Mouse (Mus musculus) liver, embryonic 11.5 days (tissue): ENCODE results near the gene Lnx2. TPM values are rescaled to one million over a fixed set of nuclear protein-coding genes. Genes with fewer than 3 reads are reported as not detected.

ENCODE experiments used
- ATAC-seq: fragments of 200-750 bp; cut with Nextera tagmentation; replicated peaks from 2 replicates; pipeline ENCODE4 v1.8.0; 2017; ENCODE audit warnings: moderate number of reproducible peaks, mild to moderate bottlenecking, moderate TSS enrichment, moderate library complexity; ENCODE audit not compliant: low FRiP score
- DNase-seq: peaks from one replicate; pipeline ENCODE4 v3.0.0-alpha.2; 2017; ENCODE audit warnings: low spot score
- H3K27ac ChIP-seq: fragments of 300-500 bp; sonication (generic); 2 replicates; pipeline ENCODE4 v1.5.1; 2014; ENCODE audit warnings: mild to moderate bottlenecking, low read depth, low read length, control low read depth
- H3K27me3 ChIP-seq: fragments of 300-500 bp; sonication (generic); replicated peaks from 2 replicates; pipeline ENCODE4 v1.6.1; 2014; ENCODE audit warnings: low read length, mixed read lengths; ENCODE audit not compliant: control insufficient read depth, insufficient read depth
- H3K36me3 ChIP-seq: fragments of 300-500 bp; sonication (generic); 2 replicates; pipeline ENCODE4 v1.6.1; 2014; ENCODE audit warnings: mild to moderate bottlenecking, low read length, moderate library complexity, mixed read lengths; ENCODE audit not compliant: control insufficient read depth, insufficient read depth
- H3K4me1 ChIP-seq: fragments of 300-500 bp; sonication (generic); replicated peaks from 2 replicates; pipeline ENCODE4 v1.6.1; 2014; ENCODE audit warnings: low read length, mixed read lengths; ENCODE audit not compliant: control insufficient read depth, insufficient read depth
- H3K4me2 ChIP-seq: fragments of 300-500 bp; sonication (generic); 2 replicates; pipeline ENCODE4 v1.6.1; 2014; ENCODE audit warnings: mild to moderate bottlenecking, control low read depth, moderate library complexity
- H3K4me3 ChIP-seq: fragments of 300-500 bp; sonication (generic); 2 replicates; pipeline ENCODE4 v1.5.1; 2014; ENCODE audit warnings: low read depth, low read length, control low read depth
- H3K9ac ChIP-seq: fragments of 300-500 bp; sonication (generic); 2 replicates; pipeline ENCODE4 v1.6.1; 2014; ENCODE audit warnings: low read depth, low read length, control low read depth
- H3K9me3 ChIP-seq: fragments of 300-500 bp; sonication (generic); 2 replicates; pipeline ENCODE4 v1.6.1; 2016; ENCODE audit warnings: low read length, inconsistent platforms, mixed read lengths; ENCODE audit not compliant: control insufficient read depth
- WGBS: fragments of 180-500 bp; shearing (Covaris S2); extraction: QIAGEN DNeasy Blood & Tissue Kit; methylation state at CpG from one replicate; pipeline ENCODE4 v1.1.7; 2014; 5-methylcytosine and 5-hydroxymethylcytosine counted together
- polyA plus RNA-seq: library from polyadenylated mRNA; unstranded; fragments of >200 nt; fragmentation: Nextera tagmentation; extraction: Ambion mirVana; gene quantifications from 2 replicates; pipeline ENCODE4 v1.2.1, GENCODE M21; 2014

Gene Lnx2
- polyA plus RNA-seq, result 13.3 and 13.7 TPM in 2 replicates

- peak within 1 kb of the TSS; percentile 92 for H3K4me3 ChIP-seq
- H3K9me3 ChIP-seq, result no peaks in the 10 kb centered on the region
- H3K9ac ChIP-seq, result peak within 1 kb of the TSS; percentile 90
- no peaks in the 10 kb centered on the region for H3K27me3 ChIP-seq
- DNase-seq, result peak; percentile 95
- ATAC-seq, result peak; percentile 96
- under 1% methylated on average over 65 of the region's 65 CpGs for WGBS
- H3K4me2 ChIP-seq, result peak within 1 kb of the TSS; percentile 88
- peaks cover 23% of the 10 kb centered on the region for H3K4me1 ChIP-seq
- H3K27ac ChIP-seq, result peak within 1 kb of the TSS; percentile 88
- peaks cover 4% of the 10 kb centered on the region; the same call in 1 of the 2 replicates for H3K36me3 ChIP-seq
These were observed at the start of gene Lnx2 for GRCm38 (mm10) chr5:147076026-147076798. Gene Lnx2, minus strand, starts transcription at chr5:147076586.

DNA sequence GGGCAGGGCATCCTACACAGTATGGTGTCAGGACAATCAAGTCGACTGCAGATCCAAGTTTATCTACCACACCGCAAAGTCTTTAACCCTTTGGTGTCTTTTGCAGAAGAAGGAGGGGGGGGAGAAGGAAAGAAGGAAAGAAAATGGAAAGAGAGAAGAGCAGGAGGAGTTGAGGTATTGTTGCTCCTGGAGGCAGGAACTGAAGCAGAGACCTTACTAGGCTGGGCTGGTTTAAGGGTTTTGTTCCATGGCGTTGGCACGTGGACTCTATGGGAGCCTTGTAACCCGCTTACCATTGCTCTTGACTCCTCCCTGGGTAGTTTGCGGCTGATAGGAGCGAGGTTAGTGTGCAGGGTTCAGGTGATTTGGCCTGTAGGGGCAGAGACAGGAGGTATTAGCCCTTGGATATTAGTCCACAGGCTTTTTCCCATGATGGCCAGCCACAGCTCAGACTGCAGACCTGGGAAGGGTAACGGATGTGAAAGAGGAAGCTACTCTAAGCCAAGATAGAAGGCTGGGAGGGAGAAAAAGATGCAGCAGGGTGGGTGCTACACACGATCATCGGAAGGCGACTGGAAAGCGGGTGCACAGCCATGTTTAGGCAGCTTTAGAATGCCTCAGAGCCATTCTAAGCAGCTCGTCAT lies 49.3 kb upstream of the Lnx2 start:
- WGBS, result 85% methylated on average over 13 of the region's 13 CpGs
- Histone ChIP-seq H3K4me1 (no peaks in the 10 kb centered on the region), H3K4me2 (no peak overlapping the region), H3K9ac (no peak overlapping the region), H3K4me3 (no peak overlapping the region), H3K27ac (no peak overlapping the region), H3K9me3 (no peaks in the 10 kb centered on the region), H3K27me3 (no peaks in the 10 kb centered on the region), H3K36me3 (no peaks in the 10 kb centered on the region)
- DNase-seq, result no peak
- ATAC-seq, result no peak

GRCm38 (mm10) chr5:147124794-147125193 lies 48.4 kb upstream of the Lnx2 start:
- 68% methylated on average over 9 of the region's 9 CpGs for WGBS
- no peak overlapping the region for H3K4me2 ChIP-seq
- H3K36me3 ChIP-seq, result no peaks in the 10 kb centered on the region
- no peak overlapping the region for H3K4me3 ChIP-seq
- DNase-seq (no peak), ATAC-seq (no peak)
- H3K27ac ChIP-seq, result no peak overlapping the region
- H3K4me1 ChIP-seq, result no peaks in the 10 kb centered on the region
- no peaks in the 10 kb centered on the region for H3K9me3 ChIP-seq
- H3K27me3 ChIP-seq, result no peaks in the 10 kb centered on the region
- H3K9ac ChIP-seq, result no peak overlapping the region

DNA sequence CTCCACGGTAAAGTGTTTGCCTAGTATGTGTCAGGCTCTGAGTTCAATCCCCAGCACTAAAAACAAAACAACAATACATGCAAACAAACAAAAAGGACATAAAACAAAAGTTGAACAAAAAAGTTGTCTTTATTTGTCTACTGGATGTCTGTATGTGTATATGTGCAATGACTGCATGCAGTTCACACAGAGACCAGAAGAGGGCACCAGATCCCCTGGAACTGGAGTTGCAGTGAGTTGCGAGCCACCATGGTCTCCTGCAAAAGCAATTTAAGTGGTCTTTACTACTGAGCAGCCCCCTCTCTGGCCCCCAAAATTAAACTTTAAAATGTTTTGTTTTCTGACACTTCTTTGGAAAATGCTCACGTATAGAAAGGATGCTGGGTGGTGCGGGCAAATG lies 44.8 kb upstream of the Lnx2 start:
- no peak for ATAC-seq
- Histone ChIP-seq H3K36me3 (no peaks in the 10 kb centered on the region), H3K9ac (no peak overlapping the region), H3K4me2 (no peak overlapping the region), H3K4me1 (no peaks in the 10 kb centered on the region), H3K27me3 (no peaks in the 10 kb centered on the region), H3K27ac (no peak overlapping the region), H3K9me3 (no peaks in the 10 kb centered on the region), H3K4me3 (no peak overlapping the region)
- no peak for DNase-seq
- 91% methylated on average over 4 of the region's 4 CpGs for WGBS

- H3K4me1 ChIP-seq, result no peaks in the 10 kb centered on the region
- H3K27me3 ChIP-seq, result no peaks in the 10 kb centered on the region
- no peak for ATAC-seq
- H3K9ac ChIP-seq, result no peak overlapping the region
- WGBS, result 30% methylated on average over 6 of the region's 6 CpGs
- H3K36me3 ChIP-seq, result peaks cover 7% of the 10 kb centered on the region
- no peak overlapping the region for H3K4me2 ChIP-seq
- no peak for DNase-seq
- peaks cover 5% of the 10 kb centered on the region; the same call in 1 of the 2 replicates for H3K9me3 ChIP-seq
- no peak overlapping the region for H3K27ac ChIP-seq
- no peak overlapping the region for H3K4me3 ChIP-seq
These were observed 40.6 kb upstream of the Lnx2 start for GRCm38 (mm10) chr5:147117027-147117426.

GRCm38 (mm10) chr5:147115631-147116030 lies 39.2 kb upstream of the Lnx2 start:
- WGBS, result 89% methylated on average over 4 of the region's 4 CpGs
- ATAC-seq, result no peak
- Histone ChIP-seq H3K36me3 (peaks cover 17% of the 10 kb centered on the region), H3K9me3 (peaks cover 10% of the 10 kb centered on the region; the same call in 1 of the 2 replicates), H3K9ac (no peak overlapping the region), H3K4me1 (no peaks in the 10 kb centered on the region), H3K27me3 (no peaks in the 10 kb centered on the region), H3K27ac (no peak overlapping the region), H3K4me3 (no peak overlapping the region), H3K4me2 (no peak overlapping the region)
- no peak for DNase-seq

DNA sequence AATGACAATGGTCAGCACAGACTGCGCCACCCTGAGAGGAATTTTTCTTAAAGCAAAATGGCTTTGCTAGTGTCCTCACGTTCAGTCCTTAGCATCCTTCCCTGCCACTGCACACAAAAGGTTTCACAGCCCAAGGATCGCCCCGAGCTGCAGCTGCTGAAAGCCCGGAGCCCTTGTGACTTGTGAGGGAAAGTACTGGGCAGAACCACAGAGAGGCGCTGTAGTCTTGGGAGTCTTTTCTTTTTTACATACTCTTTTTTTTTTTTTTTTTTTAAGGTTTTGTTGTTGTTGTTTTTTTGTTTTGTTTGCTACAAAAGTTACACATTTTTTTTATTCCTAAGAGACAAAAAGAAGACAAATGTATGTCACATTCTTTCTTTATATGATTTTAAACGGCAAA lies 38.4 kb upstream of the Lnx2 start:
- no peak for ATAC-seq
- no peaks in the 10 kb centered on the region for H3K4me1 ChIP-seq
- H3K4me3 ChIP-seq, result no peak overlapping the region
- H3K9ac ChIP-seq, result no peak overlapping the region
- H3K36me3 ChIP-seq, result peaks cover 24% of the 10 kb centered on the region
- H3K27me3 ChIP-seq, result no peaks in the 10 kb centered on the region
- no peak overlapping the region for H3K4me2 ChIP-seq
- 79% methylated on average over 7 of the region's 7 CpGs for WGBS
- no peak for DNase-seq
- peaks cover 10% of the 10 kb centered on the region; the same call in 1 of the 2 replicates for H3K9me3 ChIP-seq
- H3K27ac ChIP-seq, result no peak overlapping the region

- H3K4me2 ChIP-seq, result no peak overlapping the region
- no peaks in the 10 kb centered on the region for H3K27me3 ChIP-seq
- H3K4me1 ChIP-seq, result no peaks in the 10 kb centered on the region
- ATAC-seq, result no peak
- peaks cover 54% of the 10 kb centered on the region for H3K36me3 ChIP-seq
- WGBS, result 91% methylated on average over 13 of the region's 13 CpGs
- no peak for DNase-seq
- H3K4me3 ChIP-seq, result no peak overlapping the region
- H3K27ac ChIP-seq, result no peak overlapping the region
- no peak overlapping the region for H3K9ac ChIP-seq
- peaks cover 10% of the 10 kb centered on the region; the same call in 1 of the 2 replicates for H3K9me3 ChIP-seq
These were observed 32.6 kb upstream of the Lnx2 start for GRCm38 (mm10) chr5:147108861-147109591.
